Mouse (Mus musculus) ES-Bruce4 (cell line): Measurements from ENCODE around the gene Caln1. TPM values are rescaled to one million over a fixed set of nuclear protein-coding genes. Genes with fewer than 3 reads are reported as not detected.

ENCODE experiments used
- H3K27ac ChIP-seq: 2 replicates; pipeline ENCODE4 v1.5.1; 2012; ENCODE audit warnings: low read length, inconsistent platforms; ENCODE audit not compliant: insufficient read depth
- H3K27me3 ChIP-seq: 2 replicates; pipeline ENCODE4 v1.6.1; 2012; ENCODE audit warnings: mild to moderate bottlenecking, low read length, inconsistent platforms; ENCODE audit not compliant: control insufficient read depth, poor library complexity, insufficient read depth, severe bottlenecking
- H3K36me3 ChIP-seq: 2 replicates; pipeline ENCODE4 v1.6.1; 2012; ENCODE audit warnings: inconsistent platforms, mild to moderate bottlenecking, low read length, moderate library complexity; ENCODE audit not compliant: control insufficient read depth, poor library complexity, insufficient read depth, severe bottlenecking
- H3K4me1 ChIP-seq: one replicate; pipeline ENCODE4 v1.8.1; 2011; ENCODE audit warnings: low read length; ENCODE audit not compliant: control insufficient read depth, insufficient read depth
- H3K4me3 ChIP-seq: 2 replicates; pipeline ENCODE4 v1.5.1; 2011; ENCODE audit warnings: low read depth, mild to moderate bottlenecking, low read length
- H3K9ac ChIP-seq: 2 replicates; pipeline ENCODE4 v1.6.1; 2012; ENCODE audit warnings: low read depth, mild to moderate bottlenecking, inconsistent platforms; ENCODE audit not compliant: poor library complexity, severe bottlenecking
- H3K9me3 ChIP-seq: replicated peaks from 2 replicates; pipeline ENCODE4 v1.6.1; 2012; ENCODE audit warnings: mild to moderate bottlenecking, low read length, inconsistent platforms; ENCODE audit not compliant: control insufficient read depth, poor library complexity, insufficient read depth, severe bottlenecking
- CTCF ChIP-seq: IDR thresholded peaks from one replicate; pipeline ENCODE4 v1.8.1; 2011; ENCODE audit warnings: low read depth, low read length
- EP300 ChIP-seq: IDR thresholded peaks from 2 replicates; pipeline ENCODE4 v1.6.1; 2011; ENCODE audit warnings: low read depth, low read length; ENCODE audit not compliant: insufficient read depth
- POLR2A ChIP-seq: IDR thresholded peaks from one replicate; pipeline ENCODE4 v1.8.1; 2011; ENCODE audit warnings: low read length; ENCODE audit not compliant: insufficient read depth
- polyA plus RNA-seq: library from polyadenylated mRNA; stranded (reverse); fragments of >200 nt; gene quantifications from 2 replicates; pipeline ENCODE4 v1.2.4, GENCODE M21; 2011; ENCODE audit warnings: low read depth; ENCODE audit not compliant: missing spikeins, insufficient read depth, insufficient read length

The Caln1 gene
- polyA plus RNA-seq, 1 experiment: 0.28 TPM

- H3K27me3 ChIP-seq: no peaks in the 10 kb centered on the region
- H3K9me3 ChIP-seq: no peaks in the 10 kb centered on the region
- H3K4me1 ChIP-seq: no peaks in the 10 kb centered on the region
- no peak overlapping the region for H3K4me3 ChIP-seq
- H3K9ac ChIP-seq: no peak overlapping the region
- TF ChIP-seq CTCF (no peak), EP300 (no peak), POLR2A (no peak)
- no peak overlapping the region for H3K27ac ChIP-seq
- H3K36me3 ChIP-seq: no peaks in the 10 kb centered on the region
Observed at GRCm38 (mm10) chr5:130706202-130706855, 337.1 kb downstream of the Caln1 start.

GRCm38 (mm10) chr5:130707755-130708154 is 338.5 kb downstream of the Caln1 start:
- H3K9me3 ChIP-seq: no peaks in the 10 kb centered on the region
- no peak overlapping the region for H3K4me3 ChIP-seq
- no peaks in the 10 kb centered on the region for H3K4me1 ChIP-seq
- no peaks in the 10 kb centered on the region for H3K36me3 ChIP-seq
- TF ChIP-seq EP300: no peak
- no peak for TF ChIP-seq CTCF
- TF ChIP-seq POLR2A: no peak
- H3K27ac ChIP-seq: no peak overlapping the region
- no peak overlapping the region for H3K9ac ChIP-seq
- no peaks in the 10 kb centered on the region for H3K27me3 ChIP-seq

- H3K9ac ChIP-seq: no peak overlapping the region
- no peaks in the 10 kb centered on the region for H3K9me3 ChIP-seq
- no peaks in the 10 kb centered on the region for H3K4me1 ChIP-seq
- no peak overlapping the region for H3K27ac ChIP-seq
- H3K4me3 ChIP-seq: no peak overlapping the region
- TF ChIP-seq CTCF (no peak), EP300 (no peak), POLR2A (no peak)
- H3K36me3 ChIP-seq: no peaks in the 10 kb centered on the region
- no peaks in the 10 kb centered on the region for H3K27me3 ChIP-seq
Observed at GRCm38 (mm10) chr5:130708616-130709015, 339.4 kb downstream of the Caln1 start.

GRCm38 (mm10) chr5:130711643-130712042 is 342.4 kb downstream of the Caln1 start:
- no peaks in the 10 kb centered on the region for H3K36me3 ChIP-seq
- no peak overlapping the region for H3K27ac ChIP-seq
- H3K4me1 ChIP-seq: no peaks in the 10 kb centered on the region
- H3K9me3 ChIP-seq: no peaks in the 10 kb centered on the region
- no peak for TF ChIP-seq EP300
- no peaks in the 10 kb centered on the region for H3K27me3 ChIP-seq
- no peak overlapping the region for H3K4me3 ChIP-seq
- H3K9ac ChIP-seq: no peak overlapping the region

- no peak overlapping the region for H3K9ac ChIP-seq
- H3K27me3 ChIP-seq: no peaks in the 10 kb centered on the region
- no peak overlapping the region for H3K27ac ChIP-seq
Observed at GRCm38 (mm10) chr5:130712281-130712680, 343.0 kb downstream of the Caln1 start.

GRCm38 (mm10) chr5:130715181-130715580 is 345.9 kb downstream of the Caln1 start:
- Histone ChIP-seq H3K27me3 (no peaks in the 10 kb centered on the region), H3K4me1 (no peaks in the 10 kb centered on the region), H3K36me3 (no peaks in the 10 kb centered on the region), H3K9ac (no peak overlapping the region), H3K27ac (no peak overlapping the region), H3K4me3 (no peak overlapping the region), H3K9me3 (no peaks in the 10 kb centered on the region)
- TF ChIP-seq CTCF (no peak), EP300 (no peak), POLR2A (no peak)

More at GRCm38 (mm10) chr5:130712281-130712680, 343.0 kb downstream of the Caln1 start:
- TF ChIP-seq POLR2A (no peak), CTCF (no peak), EP300 (no peak)
- Histone ChIP-seq H3K4me3 (no peak overlapping the region), H3K4me1 (no peaks in the 10 kb centered on the region), H3K36me3 (no peaks in the 10 kb centered on the region), H3K9me3 (no peaks in the 10 kb centered on the region)
